Mouse (Mus musculus): ENCODE results near the gene Dok5. TPM values are rescaled to one million over a fixed set of nuclear protein-coding genes. Genes with fewer than 3 reads are reported as not detected.

The Dok5 gene
- total RNA-seq, 2 experiments from 2014 or later, result 0.42 to 0.55 TPM

DNA sequence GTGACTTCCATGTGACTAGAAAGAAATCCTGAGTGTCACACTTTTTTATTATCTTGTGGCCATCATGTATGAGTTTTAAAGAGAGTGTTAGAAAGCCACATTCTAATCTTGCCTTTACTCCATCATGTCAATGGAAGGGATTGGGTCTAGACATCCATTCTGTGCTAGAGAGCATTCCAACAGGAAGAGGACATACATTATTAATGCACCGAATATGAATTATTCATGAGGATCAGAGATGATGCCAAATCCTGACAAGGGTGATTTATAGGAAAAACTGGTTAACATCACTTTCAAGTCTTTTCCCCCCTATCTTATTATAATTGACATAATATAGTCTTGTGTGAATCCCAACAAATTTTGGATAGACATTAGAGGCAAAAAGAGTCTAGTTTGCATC lies 2.1 kb downstream of the Dok5 start:
- intact Hi-C loops (cut with DNase I), result no loop called here
- no peak for DNase-seq (ENCODE audit: low spot score)

DNA sequence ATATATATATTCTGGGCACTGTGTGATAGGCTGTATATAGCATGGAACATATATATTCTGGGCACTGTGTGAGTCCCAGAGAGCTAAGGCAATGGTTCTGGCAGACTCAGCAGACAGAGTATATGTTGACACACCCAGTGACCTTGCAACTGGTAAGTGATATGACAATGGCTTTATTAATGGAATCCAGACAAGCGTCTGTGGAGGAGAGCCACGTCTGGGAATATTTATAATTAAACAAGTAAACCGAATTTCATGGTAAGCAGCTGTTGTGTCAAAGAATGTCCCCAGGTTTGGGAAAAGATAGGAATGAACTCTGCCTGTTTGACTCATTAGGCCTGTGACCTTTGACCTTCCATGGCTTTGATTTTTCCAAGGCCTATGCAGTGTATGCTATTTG lies 2.8 kb downstream of the Dok5 start:
- intact Hi-C loops (cut with DNase I), result no loop called here
- no peak for DNase-seq (ENCODE audit: low spot score)

DNA sequence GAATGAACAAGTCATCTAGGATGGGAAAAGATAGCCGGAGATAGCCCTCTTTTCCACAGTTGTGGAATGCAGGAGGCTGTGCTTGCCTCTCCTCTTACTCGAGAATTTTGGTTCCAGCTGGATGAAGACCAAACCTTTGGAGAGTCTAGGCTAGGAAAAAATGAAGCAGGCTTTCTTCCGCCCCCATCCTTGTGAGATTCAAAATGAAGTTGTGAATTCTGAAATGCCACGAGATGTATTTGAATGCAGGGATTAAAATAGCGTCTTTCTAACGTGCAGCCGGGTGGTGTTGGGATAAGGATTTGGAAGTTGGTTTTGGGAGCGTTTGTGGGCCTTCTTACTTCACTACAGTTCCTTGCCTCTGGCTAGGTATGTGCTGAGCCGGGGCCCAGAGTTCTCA lies 6.8 kb downstream of the Dok5 start:
- DNase-seq (ENCODE audit: low spot score), result no peak
- intact Hi-C loops (cut with DNase I), result no loop called here

DNA sequence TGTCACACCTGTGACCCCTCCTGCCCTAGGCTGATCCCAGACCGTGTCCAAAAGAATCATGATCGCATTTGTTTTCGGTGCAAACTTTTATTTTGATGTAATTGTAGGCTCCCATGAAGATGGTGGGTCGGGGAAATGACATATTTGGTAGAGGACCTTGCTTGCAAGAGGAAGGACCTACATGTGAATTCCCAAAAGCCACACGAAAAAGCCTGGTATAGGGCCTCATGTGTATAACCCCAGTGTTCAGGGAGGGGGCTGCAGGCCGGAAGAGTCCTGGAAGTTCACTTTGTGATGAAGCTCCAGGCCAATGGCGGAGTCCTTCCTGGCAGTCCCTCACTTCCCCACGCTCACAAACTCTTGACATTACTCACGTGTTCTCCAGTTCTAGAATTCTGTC lies 7.3 kb downstream of the Dok5 start:
- intact Hi-C loops (cut with DNase I), result no loop called here
- no peak for DNase-seq (ENCODE audit: low spot score)

DNA sequence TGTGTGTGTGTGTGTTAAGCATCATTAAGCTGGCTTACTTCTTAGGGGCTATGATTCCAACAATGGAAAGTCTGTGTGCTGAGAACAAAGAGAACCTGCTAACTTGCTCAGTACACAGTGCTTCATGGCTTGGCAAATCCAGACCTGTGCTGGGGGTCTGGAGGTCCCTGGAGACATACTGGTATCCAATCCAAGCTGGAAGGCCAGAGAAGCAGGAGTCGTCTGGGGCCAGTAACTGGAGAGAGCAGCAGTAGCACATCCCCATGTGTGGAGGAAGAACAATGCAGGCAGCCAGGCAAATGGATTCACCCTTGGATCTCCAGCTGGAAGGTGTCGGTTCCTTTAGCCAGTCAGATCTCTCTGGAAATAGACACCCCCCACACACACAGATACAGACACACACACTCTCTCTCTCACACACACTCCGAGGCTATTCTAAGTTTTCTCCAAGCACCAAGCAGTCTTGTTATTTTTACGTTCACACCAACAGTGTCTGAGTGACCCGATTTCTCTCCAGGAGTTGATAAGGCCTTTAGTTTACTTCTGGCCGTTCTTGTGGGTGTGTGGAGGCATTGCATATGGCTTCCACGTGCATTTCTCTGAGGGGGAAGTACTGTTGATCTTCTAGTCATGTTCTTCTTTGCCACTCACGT lies 8.2 kb downstream of the Dok5 start:
- intact Hi-C loops (cut with DNase I), result no loop called here
- DNase-seq (ENCODE audit: low spot score), result no peak

DNA sequence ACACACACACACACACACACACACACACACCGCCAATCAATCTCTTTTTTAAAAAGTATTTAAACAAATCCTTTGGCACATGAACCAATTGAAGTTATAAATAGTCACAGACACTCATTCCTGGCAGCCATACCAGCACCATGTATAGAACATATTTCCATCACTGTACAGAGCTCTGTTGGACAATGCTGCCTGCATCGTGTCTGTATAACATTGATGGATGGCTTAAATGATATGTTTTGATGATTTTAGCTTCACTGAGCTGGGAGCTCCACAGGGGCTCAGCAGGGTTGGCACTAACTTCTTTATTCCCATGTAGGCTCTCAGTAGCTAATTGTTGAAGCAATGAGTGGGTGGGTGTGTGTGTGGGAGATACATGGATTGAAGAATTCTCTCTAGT lies 11.9 kb downstream of the Dok5 start:
- intact Hi-C loops (cut with DNase I), result no loop called here
- DNase-seq (ENCODE audit: low spot score), result no peak

DNA sequence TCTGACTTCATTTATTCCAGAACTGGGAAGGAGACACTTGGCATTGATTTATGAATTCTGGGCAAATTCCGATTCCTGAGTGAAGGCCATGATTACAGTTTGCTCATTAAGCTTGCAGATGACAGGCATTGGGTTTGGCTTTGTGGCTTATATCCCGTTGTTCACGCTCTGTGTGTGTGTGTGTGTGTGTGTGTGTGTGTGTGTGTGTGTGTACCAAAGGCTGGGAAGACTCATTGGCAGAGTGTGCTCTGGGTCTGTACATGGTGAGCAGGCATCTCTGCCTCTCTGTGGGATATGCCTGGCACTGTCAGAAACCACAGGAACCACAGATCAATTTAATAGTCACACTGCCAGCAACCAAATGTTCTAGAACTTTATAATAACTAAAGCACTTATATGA lies 17.3 kb downstream of the Dok5 start:
- intact Hi-C loops (cut with DNase I), result no loop called here
- DNase-seq (ENCODE audit: low spot score), result no peak

DNA sequence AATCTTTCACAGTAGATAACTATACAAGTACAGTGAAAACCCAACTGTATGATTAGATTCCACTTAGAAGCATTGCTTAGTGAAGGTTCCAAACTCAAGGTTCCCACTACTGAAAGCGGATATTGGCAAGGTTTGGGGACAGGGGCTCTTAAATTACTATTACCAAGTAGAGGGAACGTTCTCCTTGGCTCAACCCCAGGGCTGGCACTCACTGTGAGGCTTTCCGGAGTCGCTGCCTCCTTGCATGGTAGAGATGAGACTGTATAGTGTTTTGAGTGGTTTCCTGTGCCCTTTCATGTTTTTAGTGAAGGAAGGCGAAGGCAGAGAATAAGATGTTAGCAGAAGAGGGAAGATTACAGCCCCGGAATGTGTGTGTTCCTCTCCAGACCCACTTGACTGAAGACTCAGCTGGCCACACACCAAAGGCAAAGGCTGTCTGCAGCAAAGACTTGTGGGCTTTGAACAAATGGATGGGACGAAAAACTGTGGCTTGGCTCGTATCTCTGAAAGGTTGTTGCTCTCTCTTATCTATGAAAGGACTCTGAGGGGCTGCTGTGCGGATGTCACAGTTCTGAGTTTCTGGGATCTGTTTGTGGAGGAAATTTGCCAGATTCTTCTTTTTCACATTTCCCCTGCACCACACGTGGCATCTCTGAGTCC lies 20.7 kb downstream of the Dok5 start:
- intact Hi-C loops (cut with DNase I), result no loop called here
- DNase-seq (ENCODE audit: low spot score), result no peak

DNA sequence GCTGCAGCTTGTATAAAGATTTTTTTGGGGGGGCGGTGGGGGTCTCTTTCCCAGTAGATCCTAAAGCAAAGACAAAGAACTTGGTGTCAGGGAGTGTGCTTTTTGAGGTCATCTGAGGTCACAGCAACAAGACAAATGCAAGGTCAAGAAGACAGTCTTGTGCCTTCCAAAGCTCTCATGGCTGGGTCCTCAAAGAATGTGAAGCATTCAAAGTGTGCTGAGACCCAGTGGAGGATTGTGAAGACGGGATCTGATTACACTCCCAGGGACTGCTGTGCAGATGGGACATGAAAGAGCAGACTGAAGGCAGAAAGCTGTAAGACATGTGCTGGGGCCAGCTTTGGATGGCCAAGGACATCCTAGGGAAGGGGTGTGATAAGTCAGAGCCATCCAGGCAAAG lies 24.2 kb downstream of the Dok5 start:
- intact Hi-C loops (cut with DNase I), result no loop called here
- no peak for DNase-seq (ENCODE audit: low spot score)

DNA sequence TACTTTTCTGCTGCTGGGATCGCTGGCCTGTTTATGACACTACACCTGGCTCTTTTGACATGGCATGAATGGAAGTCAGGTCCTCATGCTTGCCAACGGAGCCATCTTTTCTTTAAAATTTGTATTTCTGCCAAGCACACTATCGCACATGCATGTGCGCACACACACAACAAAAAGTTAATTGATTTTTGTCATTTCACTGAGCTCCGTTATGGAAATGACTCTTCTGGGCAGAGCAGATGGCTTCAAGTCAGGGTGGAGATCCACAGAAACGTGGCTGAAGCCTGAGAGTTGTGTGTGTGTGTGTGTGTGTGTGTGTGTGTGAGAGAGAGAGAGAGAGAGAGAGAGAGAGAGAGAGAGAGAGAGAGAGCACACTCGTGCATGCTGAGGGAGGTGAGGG lies 25.1 kb downstream of the Dok5 start:
- intact Hi-C loops (cut with DNase I), result no loop called here
- DNase-seq (ENCODE audit: low spot score), result no peak

DNA sequence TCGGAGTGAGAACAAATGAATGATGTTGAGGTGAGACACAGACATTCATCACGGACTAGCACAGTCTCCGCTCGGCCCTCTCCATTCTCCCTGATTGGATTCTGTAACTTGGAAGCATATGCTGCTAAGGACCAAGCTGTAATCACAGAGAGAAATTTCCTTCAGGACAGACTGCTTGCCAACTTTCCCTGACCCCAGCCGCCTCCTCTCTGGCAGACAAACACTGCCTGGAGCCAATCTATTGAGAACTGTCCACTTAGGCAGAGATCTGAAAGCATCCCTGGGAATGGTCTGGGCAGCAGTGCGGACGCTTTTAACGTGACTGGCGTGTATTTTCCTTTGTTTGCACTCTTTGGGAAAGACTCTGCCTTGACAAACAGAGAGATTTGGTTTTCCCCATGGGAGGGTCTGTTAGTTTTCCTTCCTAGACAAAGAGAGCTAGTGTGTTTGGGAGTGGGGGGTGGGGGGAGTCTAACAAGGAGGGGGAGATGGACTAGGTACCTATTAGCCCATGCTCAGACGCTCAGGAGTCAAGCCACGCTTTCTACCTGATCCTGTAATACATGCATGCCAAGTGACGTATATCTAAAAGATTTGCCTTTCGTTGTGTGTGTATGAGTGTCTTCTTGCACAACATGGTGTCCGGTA lies 25.7 kb downstream of the Dok5 start:
- intact Hi-C loops (cut with DNase I), result no loop called here
- DNase-seq (ENCODE audit: low spot score), result no peak

DNA sequence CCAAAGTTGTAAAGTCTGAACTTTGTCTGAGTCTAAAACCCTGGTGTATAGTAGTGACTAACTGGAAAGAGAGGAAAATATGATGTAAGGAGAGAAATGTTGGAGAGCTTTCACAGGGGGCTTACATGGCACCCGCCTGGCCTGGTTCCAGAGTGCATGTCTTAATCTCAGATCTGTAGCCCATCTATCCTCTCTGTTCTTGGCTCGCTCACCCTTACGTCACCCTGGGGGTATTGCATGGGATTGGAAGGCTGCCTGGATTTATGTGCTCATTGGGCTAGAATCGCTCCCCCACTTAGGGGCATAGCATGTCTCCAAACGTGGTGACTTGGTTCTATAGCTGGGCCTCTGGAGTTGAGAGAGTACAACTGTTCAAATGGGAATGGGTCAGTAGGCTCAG lies 26.6 kb downstream of the Dok5 start:
- DNase-seq (ENCODE audit: low spot score), result no peak
- intact Hi-C loops (cut with DNase I), result no loop called here

DNA sequence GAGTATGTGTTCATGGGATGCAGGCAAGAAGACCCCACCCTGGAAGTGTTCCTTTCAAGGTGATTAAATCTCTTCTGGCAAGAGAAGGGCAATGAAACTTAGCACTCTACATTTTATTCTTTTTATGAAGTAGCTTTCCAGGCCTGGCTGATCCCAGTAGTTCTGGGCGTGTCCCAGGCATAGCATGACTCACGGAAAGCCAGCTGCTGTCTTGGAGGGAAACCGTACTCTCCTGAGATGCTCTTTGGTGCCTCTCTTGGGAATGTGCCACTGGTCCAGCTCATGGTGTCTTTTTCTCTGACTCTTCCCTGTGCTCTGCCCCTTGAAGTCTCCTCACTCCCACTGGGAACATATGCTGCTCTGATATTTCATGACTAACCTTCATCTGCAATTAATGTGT lies 33.1 kb downstream of the Dok5 start:
- DNase-seq (ENCODE audit: low spot score), result no peak
- intact Hi-C loops (cut with DNase I), result no loop called here

DNA sequence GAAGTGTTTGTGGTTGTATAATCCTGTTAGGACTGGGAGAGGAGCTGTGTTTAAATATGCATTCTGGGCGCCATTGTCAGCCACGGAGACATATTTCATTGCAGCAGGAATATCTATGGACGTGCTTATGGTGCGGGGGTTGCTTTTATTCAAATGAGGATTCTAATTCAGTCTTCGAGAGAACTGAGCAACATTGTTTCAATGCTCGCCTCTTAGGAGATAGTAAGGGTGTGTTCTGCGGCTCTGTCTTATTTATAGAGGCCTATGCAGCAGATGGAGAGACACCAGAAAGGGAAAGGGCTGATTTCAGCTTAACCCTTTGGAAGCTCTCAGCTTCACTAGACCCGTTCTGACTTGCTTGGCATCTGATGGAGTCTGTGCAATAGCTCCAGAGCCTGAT lies 35.6 kb downstream of the Dok5 start:
- intact Hi-C loops (cut with DNase I), result no loop called here
- DNase-seq (ENCODE audit: low spot score), result no peak

DNA sequence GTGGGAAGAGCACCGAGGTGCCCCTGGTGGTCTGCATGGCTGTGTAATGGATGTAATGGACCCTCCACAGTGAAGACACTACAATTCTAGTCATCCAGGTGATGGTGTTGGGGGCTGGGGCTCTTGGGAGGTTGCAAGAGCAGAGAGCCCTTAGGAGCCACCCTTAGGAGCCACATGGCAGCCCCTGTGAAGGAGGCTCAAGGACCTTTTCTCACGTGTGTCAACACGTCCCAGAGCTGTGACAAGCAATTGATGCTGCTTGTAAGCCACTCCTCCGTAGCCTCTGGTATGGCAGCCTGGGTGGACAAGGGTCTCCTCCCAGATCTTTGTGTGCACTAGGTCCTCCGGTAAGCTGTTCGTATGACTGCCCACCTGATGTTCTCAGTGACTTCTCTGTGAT lies 37.1 kb downstream of the Dok5 start:
- no peak for DNase-seq (ENCODE audit: low spot score)

DNA sequence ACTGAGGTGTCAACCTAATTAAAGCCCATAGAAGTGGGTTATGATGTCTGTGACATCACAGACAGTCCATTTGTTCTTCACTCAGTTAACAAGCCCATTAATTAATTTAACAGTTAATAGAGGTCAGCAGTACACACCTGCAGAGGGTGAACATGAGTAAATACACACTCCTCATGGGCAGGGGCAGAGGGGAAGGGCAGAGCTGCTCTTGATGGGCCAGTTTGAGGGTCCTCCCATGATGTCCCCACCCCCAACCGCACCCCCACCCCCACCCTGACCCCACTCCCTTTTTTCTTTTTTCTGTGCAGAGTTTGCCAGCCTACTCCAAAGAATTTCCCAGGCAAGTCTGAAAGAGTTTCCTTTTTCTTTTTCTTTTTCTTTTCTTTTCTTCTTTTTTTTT lies 39.9 kb downstream of the Dok5 start:
- no peak for DNase-seq (ENCODE audit: low spot score)
- intact Hi-C loops (cut with DNase I), result no loop called here

More for the DNA sequence above, 37.1 kb downstream of the Dok5 start:
- intact Hi-C loops (cut with DNase I), result no loop called here

DNA sequence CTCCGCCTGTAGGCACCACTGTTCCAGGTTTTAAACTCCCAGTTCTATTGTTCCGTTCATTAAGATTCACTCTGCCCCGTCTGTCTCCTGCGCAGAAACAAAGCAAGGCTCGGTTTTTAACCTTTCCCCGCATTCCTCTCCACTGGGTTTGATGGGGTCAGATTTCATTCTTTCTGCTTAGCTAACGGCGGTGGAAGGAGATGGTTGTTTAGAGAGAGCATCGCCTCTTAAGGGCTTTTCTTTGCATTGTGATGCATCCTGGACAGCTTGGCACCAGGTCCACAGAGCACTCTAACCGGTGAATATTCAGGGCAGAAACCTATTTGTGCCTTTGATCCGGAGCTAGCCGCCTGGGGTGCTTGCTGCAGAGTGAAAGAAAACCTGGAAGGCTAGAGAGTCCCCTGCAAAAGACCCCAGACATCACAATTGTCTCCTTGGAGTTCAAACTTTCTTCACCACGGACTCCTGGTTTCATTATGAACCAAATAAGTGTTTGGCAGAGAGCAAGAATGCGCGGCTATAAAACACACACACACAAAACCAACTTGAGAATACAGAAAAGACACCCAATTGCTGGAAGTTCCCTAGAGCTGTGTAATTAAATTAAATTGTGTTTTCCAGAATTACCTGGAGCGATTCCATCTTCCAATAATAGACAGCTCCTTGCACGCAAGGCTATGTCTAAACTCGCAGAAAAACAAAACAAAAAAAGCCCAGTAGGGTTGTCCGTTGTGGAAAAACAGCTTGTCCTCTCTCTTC lies 40.7 kb downstream of the Dok5 start:
- intact Hi-C loops (cut with DNase I), result no loop called here
- DNase-seq (ENCODE audit: low spot score), result no peak

DNA sequence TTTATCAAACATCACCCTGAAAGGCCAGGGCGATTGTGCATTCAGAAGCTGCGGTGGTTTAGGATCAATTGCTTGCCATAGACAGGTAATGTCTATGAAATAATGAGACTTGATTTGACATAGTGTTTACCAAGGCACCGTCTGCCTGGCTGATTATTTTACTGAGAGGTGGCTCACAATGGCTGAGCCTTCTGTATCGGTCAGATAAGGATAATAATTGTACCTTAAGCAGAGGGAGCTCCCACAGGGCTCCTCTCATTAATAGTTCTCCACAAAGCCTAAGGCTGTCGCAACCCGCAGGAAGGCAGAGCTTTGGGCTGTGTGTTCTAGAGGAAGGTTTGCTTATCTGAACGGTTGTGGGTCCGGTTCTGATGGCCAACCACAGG lies 41.3 kb downstream of the Dok5 start:
- no peak for DNase-seq (ENCODE audit: low spot score)

DNA sequence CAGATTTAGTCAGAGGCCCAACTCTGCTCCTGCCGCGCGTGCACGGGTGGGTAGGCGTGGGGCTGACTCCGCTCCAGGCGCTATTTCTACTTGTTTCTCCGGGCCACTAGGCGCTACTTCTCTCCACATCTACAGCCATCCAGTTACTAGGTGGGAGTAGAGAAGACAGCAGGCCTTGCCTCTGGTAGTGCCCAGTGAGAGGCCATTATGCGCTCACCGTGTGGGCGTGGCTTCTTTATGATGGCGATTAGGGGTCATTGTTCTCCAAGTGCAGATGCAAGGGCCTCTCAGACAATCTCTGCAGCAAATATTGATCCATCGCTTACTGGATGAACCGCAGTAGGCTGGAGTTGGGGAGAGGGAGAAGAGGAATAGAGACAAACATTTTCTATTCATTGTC lies 44.0 kb downstream of the Dok5 start:
- intact Hi-C loops (cut with DNase I), result no loop called here
- DNase-seq (ENCODE audit: low spot score), result no peak

More for the DNA sequence above, 41.3 kb downstream of the Dok5 start:
- intact Hi-C loops (cut with DNase I), result no loop called here

DNA sequence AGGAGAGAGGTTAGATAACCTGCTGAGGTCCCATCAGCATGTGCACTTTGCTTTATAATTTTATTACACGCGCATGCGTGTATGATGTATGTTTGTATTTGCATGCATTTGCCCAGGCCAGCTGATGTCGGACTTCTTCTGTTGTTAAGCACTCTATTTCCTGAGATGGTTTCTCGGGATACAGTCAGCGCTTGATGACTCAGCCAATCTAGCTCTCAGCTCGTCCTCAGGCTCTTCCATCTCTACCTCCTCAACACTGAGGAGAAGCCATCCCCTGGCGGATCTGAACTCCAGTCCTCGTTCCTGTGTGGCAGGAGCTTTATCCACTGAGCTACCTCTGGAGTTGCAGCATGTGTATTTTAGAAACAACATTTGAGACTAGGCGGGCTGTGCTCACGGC lies 44.5 kb downstream of the Dok5 start:
- intact Hi-C loops (cut with DNase I), result no loop called here
- no peak for DNase-seq (ENCODE audit: low spot score)

DNA sequence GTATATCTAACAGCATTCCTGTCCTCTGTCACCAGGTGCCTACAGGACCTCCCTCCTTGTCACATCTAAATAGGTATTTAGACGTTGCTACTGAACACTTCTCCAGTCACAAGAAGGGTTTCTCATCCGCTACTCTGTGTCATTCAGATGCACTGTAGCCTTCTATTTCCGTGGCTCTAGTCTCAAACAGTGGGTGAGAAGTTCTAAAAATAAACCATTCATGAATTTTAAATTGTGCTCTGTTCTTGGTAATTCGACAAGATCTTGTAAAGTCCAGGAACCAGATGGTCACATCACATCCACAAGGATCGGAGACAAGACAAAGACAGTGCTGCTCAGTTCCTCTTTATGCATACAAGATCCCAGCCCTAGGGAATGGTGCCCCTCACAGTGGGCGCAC lies 46.0 kb downstream of the Dok5 start:
- no peak for DNase-seq (ENCODE audit: low spot score)
- intact Hi-C loops (cut with DNase I), result no loop called here
